Mouse (Mus musculus) stomach, embryonic 15.5 days (tissue): ENCODE measurements around the gene Ube3a. TPM values are rescaled to one million over a fixed set of nuclear protein-coding genes. Genes with fewer than 3 reads are reported as not detected.

Experiments used
- ATAC-seq: fragments of 200-750 bp; cut with Nextera tagmentation; 2 replicates; pipeline ENCODE4 v1.8.0; 2017; ENCODE audit warnings: low read depth, moderate number of reproducible peaks, moderate TSS enrichment; ENCODE audit not compliant: insufficient read depth, low FRiP score
- H3K27ac ChIP-seq: fragments of 300-500 bp; sonication (generic); 2 replicates; pipeline ENCODE4 v1.5.1; 2015; ENCODE audit warnings: mild to moderate bottlenecking, inconsistent platforms
- H3K27me3 ChIP-seq: fragments of 300-500 bp; sonication (generic); replicated peaks from 2 replicates; pipeline ENCODE4 v1.6.1; 2015; ENCODE audit warnings: inconsistent platforms
- H3K36me3 ChIP-seq: fragments of 300-500 bp; sonication (generic); 2 replicates; pipeline ENCODE4 v1.6.1; 2015; ENCODE audit warnings: inconsistent platforms
- H3K4me1 ChIP-seq: fragments of 300-500 bp; sonication (generic); 2 replicates; pipeline ENCODE4 v1.6.1; 2015; ENCODE audit warnings: inconsistent platforms
- H3K4me2 ChIP-seq: fragments of 300-500 bp; sonication (generic); 2 replicates; pipeline ENCODE4 v1.6.1; 2015; ENCODE audit warnings: mild to moderate bottlenecking, inconsistent platforms
- H3K4me3 ChIP-seq: fragments of 300-500 bp; sonication (generic); replicated peaks from 2 replicates; pipeline ENCODE4 v1.5.1; 2015; ENCODE audit warnings: inconsistent platforms
- H3K9ac ChIP-seq: fragments of 300-500 bp; sonication (generic); 2 replicates; pipeline ENCODE4 v1.6.1; 2015; ENCODE audit warnings: inconsistent platforms
- H3K9me3 ChIP-seq: fragments of 300-500 bp; sonication (generic); 2 replicates; pipeline ENCODE4 v1.6.1; 2016; ENCODE audit warnings: inconsistent platforms
- WGBS: fragments of 180-500 bp; shearing (Covaris S2); methylation state at CpG from one replicate; pipeline ENCODE4 v1.1.7; 2015; 5-methylcytosine and 5-hydroxymethylcytosine counted together
- polyA plus RNA-seq: library from polyadenylated mRNA; unstranded; fragments of >200 nt; fragmentation: Nextera tagmentation; extraction: Ambion mirVana; gene quantifications from 2 replicates; pipeline ENCODE4 v1.2.1, GENCODE M21; 2015

The Ube3a gene
- polyA plus RNA-seq, 1 experiment from 2014 or later: 135 TPM

DNA sequence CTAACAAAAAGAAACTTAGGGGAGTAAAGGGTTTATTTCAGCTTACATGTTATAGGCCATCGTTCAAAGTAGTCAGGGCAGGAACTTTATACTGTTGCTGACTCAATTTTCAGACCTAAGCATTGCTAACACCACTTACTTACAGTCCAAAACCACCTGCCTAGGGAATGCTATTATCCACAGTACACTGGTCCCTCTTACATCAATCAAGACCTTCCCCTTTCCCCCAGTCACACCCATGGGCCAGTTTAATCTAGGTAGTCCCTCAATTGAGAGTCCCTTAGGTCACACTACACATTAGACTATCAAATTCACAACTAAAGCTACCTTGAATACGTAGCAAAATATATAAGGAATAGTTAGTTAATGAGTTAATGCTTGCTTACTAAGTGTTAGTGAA is 24.8 kb downstream of the Ube3a start:
- Histone ChIP-seq H3K9me3 (no peaks in the 10 kb centered on the region), H3K4me1 (0 out of 2 replicates have a peak, but pooled peaks cover 4% of the 10 kb centered on the region), H3K9ac (no peak overlapping the region), H3K4me3 (no peak overlapping the region), H3K4me2 (no peak overlapping the region), H3K36me3 (peaks cover 10% of the 10 kb centered on the region; the same call in 1 of the 2 replicates), H3K27ac (no peak overlapping the region), H3K27me3 (no peaks in the 10 kb centered on the region)
- no peak for ATAC-seq
- WGBS: 99% methylated on average over 2 of the region's 2 CpGs

DNA sequence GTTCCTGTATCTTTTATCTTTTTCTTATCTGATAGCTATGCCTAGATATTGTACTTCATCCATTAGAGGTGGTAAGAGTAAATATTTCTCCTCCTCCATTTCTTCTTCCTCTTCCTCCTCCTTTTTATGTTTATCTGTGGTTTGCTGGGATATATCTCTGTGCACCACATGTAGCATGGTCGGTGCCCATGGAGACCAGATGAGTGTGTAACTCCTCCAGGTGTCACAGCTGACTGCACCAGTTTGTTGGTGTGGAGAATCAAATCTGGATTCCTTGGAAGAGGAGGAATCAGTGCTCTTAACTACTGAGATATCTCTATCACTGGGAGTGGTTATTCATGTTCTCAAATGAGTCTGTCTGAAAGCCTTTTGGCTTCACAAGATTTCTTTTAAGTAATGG is 37.0 kb downstream of the Ube3a start:
- no peaks in the 10 kb centered on the region for H3K4me1 ChIP-seq
- no peak for ATAC-seq
- WGBS: 86% methylated on average over 1 of the region's 1 CpGs
- no peak overlapping the region for H3K9ac ChIP-seq
- H3K27ac ChIP-seq: no peak overlapping the region
- no peaks in the 10 kb centered on the region for H3K27me3 ChIP-seq
- no peak overlapping the region for H3K4me3 ChIP-seq
- H3K4me2 ChIP-seq: no peak overlapping the region
- H3K9me3 ChIP-seq: no peaks in the 10 kb centered on the region
- no peaks in the 10 kb centered on the region for H3K36me3 ChIP-seq

DNA sequence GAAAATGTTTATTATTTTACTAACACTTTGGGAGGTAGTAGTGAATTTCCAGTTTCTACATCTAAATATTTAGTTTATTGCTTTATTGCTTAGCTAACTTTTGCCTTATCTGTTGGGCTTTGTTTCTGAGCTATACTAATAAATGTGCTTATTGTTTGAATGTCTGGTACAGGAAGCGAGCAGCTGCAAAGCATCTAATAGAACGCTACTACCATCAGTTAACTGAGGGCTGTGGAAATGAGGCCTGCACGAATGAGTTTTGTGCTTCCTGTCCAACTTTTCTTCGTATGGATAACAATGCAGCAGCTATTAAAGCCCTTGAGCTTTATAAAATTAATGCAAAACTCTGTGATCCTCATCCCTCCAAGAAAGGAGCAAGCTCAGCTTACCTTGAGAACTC is 43.2 kb downstream of the Ube3a start:
- Histone ChIP-seq H3K27me3 (no peaks in the 10 kb centered on the region), H3K4me3 (no peak overlapping the region), H3K9me3 (no peaks in the 10 kb centered on the region), H3K4me2 (no peak overlapping the region), H3K36me3 (peaks cover 6% of the 10 kb centered on the region), H3K27ac (no peak overlapping the region), H3K4me1 (no peaks in the 10 kb centered on the region), H3K9ac (no peak overlapping the region)
- WGBS: 40% methylated on average over 4 of the region's 4 CpGs
- ATAC-seq: no peak

DNA sequence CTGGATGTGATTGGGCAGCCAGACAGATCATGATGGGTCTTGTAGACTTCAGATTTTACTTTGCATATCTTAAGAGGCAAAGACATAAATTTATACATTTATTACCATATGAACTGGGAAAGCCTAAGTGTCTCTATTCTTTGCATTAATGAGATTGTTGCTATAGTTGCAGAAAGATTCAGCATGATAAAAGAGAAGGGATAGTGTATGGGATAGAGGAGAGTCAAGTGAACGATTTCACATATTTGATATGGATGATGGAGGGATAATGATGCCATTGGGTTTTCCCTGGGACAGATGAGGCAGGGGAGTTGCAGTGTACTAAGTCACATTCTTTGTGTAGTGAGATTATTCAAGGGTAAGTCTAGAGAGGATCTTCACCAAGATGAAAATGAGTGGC is 84.0 kb downstream of the Ube3a start:
- no peak overlapping the region for H3K4me3 ChIP-seq
- no peaks in the 10 kb centered on the region for H3K9me3 ChIP-seq
- H3K36me3 ChIP-seq: no peaks in the 10 kb centered on the region
- ATAC-seq: no peak
- H3K27me3 ChIP-seq: no peaks in the 10 kb centered on the region
- H3K27ac ChIP-seq: no peak overlapping the region
- no peak overlapping the region for H3K9ac ChIP-seq
- 82% methylated on average over 1 of the region's 1 CpGs for WGBS
- H3K4me1 ChIP-seq: no peaks in the 10 kb centered on the region
- no peak overlapping the region for H3K4me2 ChIP-seq

DNA sequence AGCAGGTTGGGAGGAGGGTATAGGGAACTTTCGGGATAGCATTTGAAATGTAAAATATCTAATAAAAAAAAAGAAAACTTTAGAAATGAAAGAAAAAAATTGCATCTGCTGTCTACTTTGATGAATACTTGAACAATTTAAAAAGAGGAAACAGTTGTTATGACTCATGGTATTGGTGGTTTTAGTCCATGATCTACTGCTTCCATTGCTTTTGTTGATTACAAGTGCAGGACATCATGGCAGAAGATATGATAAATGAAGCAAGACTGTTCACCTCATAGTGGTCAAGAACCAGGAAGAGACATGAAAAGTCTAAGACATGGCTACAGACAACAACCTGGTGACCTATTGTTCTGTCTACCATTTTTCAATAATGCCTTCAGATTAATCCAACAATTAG is 94.2 kb downstream of the Ube3a start:
- Histone ChIP-seq H3K4me1 (no peaks in the 10 kb centered on the region), H3K4me3 (no peak overlapping the region), H3K9me3 (no peaks in the 10 kb centered on the region), H3K36me3 (no peaks in the 10 kb centered on the region), H3K27me3 (no peaks in the 10 kb centered on the region), H3K9ac (no peak overlapping the region), H3K4me2 (no peak overlapping the region), H3K27ac (no peak overlapping the region)
- WGBS: 90% methylated on average over 1 of the region's 1 CpGs
- no peak for ATAC-seq
